Mouse (Mus musculus): ENCODE measurements around the gene Patl2. TPM values are rescaled to one million over a fixed set of nuclear protein-coding genes. Genes with fewer than 3 reads are reported as not detected.

Patl2 gene
- 0.04 and 0.06 TPM in 2 replicates for polyA plus RNA-seq (2015; fragmentation: Nextera tagmentation; extraction: Ambion mirVana)

DNA sequence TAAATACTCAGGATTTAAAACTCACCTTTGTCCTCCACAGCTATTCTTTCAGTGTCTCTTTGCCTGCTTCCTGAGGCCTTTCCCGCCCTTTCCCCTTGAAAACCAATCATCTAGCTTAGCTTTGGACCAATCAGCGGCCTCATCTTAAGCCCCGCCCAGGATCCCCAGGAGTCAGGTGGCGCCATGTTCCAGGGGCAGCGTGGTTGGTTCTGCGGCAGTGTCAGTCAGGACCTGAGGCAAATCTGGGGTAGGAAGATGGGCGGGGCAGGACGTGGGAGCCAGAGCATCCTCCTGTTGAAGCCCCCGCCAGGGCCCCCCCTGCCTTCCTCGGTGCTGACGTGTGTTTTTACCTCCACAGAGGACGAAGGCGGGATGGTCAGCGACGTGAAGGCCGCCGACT, at the start of gene Patl2, which contains the start of gene Terb2:
Patl2 (minus strand) TSS at position 84 of the 400 bp plus-strand sequence.
Terb2 (plus strand) TSS at position 167 of the 400 bp plus-strand sequence.
- DNase-seq (ENCODE audit: low spot score): no peak
- Histone ChIP-seq H3K27me3 (ENCODE audit: insufficient read depth, low read length) (no peaks in the 10 kb centered on the region), H3K9ac (ENCODE audit: low read depth, low read length) (no peak within 1 kb of the TSS), H3K4me2 (ENCODE audit: low read length) (no peak within 1 kb of the TSS), H3K27ac (no peak within 1 kb of the TSS), H3K9me3 (replicated peaks; ENCODE audit: low read length) (no peaks in the 10 kb centered on the region), H3K4me3 (replicated peaks; ENCODE audit: low read depth, low read length) (no peak within 1 kb of the TSS), H3K36me3 (ENCODE audit: insufficient read depth, low read length) (no peaks in the 10 kb centered on the region), H3K4me1 (replicated peaks; ENCODE audit: insufficient read depth, low read length) (no peaks in the 10 kb centered on the region)
- TF ChIP-seq CTCF (IDR thresholded peaks at IDR 0.05; ENCODE audit: low read depth): no peak
- no peak for ATAC-seq (replicated peaks; ENCODE audit: low FRiP score, low read depth)
- 87% methylated on average over 17 of the region's 17 CpGs for WGBS

DNA sequence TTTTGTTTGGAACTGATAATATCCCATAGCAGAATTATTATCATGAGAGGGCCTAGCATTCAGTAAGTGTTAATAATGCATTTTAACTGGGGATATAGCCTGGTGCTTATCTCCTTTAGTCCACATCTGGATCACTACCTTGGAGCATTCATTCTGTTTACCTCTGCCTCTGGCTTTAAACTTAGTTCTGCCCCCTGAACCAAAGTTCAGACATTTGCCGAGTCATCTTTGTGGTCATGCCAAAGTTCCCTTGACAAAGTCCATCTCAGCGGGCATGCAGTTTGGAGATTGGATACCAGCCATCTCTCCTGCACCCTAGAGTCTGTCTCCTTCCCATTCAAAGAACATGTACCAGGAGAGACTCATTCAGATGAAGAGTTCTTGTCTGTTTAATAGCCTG, 49.4 kb upstream of the Patl2 start:
- no peaks in the 10 kb centered on the region for H3K4me1 ChIP-seq (replicated peaks; ENCODE audit: insufficient read depth, low read length)
- H3K27ac ChIP-seq: peak overlapping the region; percentile 26
- H3K36me3 ChIP-seq (ENCODE audit: insufficient read depth, low read length): no peaks in the 10 kb centered on the region
- H3K27me3 ChIP-seq (ENCODE audit: insufficient read depth, low read length): no peaks in the 10 kb centered on the region
- no peak overlapping the region for H3K9ac ChIP-seq (ENCODE audit: low read depth, low read length)
- ATAC-seq (replicated peaks; ENCODE audit: low FRiP score, low read depth) (0 out of 2 replicates have a peak, but pooled peaks have one; percentile 5), DNase-seq (ENCODE audit: low spot score) (no peak)
- 73% methylated on average over 2 of the region's 2 CpGs for WGBS
- H3K9me3 ChIP-seq (replicated peaks; ENCODE audit: low read length): no peaks in the 10 kb centered on the region
- TF ChIP-seq CTCF (IDR thresholded peaks at IDR 0.05; ENCODE audit: low read depth): no peak
- H3K4me2 ChIP-seq (ENCODE audit: low read length): peak overlapping the region; percentile 57
- H3K4me3 ChIP-seq (replicated peaks; ENCODE audit: low read depth, low read length): peak overlapping the region; percentile 44; the same call in 1 of the 2 replicates

DNA sequence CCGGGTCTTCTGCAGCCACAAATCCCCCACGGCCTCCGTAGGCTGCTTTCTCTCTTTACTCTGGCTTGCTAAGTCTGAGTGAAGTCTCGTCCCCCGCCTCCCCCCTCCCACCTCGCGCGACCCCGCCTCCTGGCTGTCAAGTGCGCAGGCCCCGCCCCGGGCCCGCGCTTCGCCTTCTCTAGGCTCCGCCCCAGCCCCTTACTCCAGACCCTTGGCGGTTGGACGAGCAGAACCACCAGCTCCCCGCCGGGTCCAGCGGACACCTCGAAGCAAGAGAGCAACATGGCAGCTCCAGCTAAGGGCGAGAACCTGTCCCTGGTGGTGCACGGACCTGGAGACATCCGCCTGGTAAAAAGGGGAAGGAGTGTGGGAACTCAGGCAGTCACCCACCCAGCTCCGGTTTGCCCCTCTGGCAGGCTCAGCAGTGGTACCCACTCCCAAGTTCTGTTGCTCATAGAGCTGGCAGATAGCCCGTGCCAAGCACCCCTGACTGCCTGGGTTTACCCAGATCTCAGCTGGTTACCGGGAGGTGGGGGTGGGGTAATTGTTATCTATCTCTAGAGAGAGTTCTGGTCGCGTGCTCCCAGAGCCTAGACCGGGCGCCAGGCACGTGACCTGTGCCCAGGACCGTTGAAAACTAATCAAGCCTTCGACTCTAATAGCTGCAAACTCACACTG, 48.8 kb upstream of the Patl2 start, which contains the start of gene Sord:
Sord (plus strand) TSS at position 139 of the 678 bp plus-strand sequence.
- WGBS: 1% methylated on average over 35 of the region's 35 CpGs
- ATAC-seq (replicated peaks; ENCODE audit: low FRiP score, low read depth) (peak; percentile 92), DNase-seq (ENCODE audit: low spot score) (peak; percentile 88)
- peak; percentile 8; the same call in 1 of the 2 replicates for TF ChIP-seq CTCF (IDR thresholded peaks at IDR 0.05; ENCODE audit: low read depth)
- H3K4me1 ChIP-seq (replicated peaks; ENCODE audit: insufficient read depth, low read length): no peaks in the 10 kb centered on the region
- H3K27ac ChIP-seq: peak within 1 kb of the TSS; percentile 42
- H3K4me2 ChIP-seq (ENCODE audit: low read length): peak within 1 kb of the TSS; percentile 57
- H3K9me3 ChIP-seq (replicated peaks; ENCODE audit: low read length): no peaks in the 10 kb centered on the region
- no peaks in the 10 kb centered on the region for H3K36me3 ChIP-seq (ENCODE audit: insufficient read depth, low read length)
- no peaks in the 10 kb centered on the region for H3K27me3 ChIP-seq (ENCODE audit: insufficient read depth, low read length)
- H3K4me3 ChIP-seq (replicated peaks; ENCODE audit: low read depth, low read length): peak within 1 kb of the TSS; percentile 44
- H3K9ac ChIP-seq (ENCODE audit: low read depth, low read length): peak within 1 kb of the TSS; percentile 53

DNA sequence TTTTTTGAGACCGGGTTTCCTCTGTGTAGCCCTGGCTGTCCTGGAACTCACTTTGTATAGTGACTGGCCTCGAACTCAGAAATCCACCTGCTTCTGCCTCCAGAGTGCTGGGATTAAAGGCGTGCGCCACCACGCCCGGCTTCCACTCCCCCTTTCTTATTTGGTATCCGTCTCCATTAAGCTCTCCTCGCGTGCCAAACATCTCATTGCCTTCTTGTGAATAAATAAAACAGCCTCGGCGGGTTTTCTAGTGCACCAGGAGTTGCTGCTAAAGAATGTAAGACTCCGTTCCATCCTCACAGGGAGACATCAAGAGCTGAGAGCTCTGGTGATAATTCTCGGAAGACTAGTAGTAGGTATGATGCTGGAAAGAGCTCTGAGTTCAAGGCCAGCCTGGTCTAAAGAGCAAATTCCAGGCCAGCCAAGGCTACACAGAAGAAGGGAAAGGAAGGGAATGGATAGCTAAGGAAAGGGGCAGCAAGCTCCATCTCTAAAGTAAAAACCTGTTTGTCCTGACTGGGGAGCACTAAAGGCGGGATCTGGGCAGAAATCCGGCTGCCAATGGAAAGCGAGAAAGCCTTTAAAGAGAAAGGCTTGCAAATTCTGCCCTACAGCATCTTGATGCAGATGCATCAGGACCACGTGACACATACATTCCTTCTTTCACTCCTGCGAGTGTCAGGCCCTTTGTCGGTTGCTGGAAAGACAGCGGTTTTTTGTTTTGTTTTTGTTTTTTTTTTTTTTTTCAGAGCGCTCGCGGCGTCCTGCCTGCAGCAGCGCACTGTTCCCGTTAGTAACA, 48.0 kb upstream of the Patl2 start:
- Histone ChIP-seq H3K36me3 (ENCODE audit: insufficient read depth, low read length) (no peaks in the 10 kb centered on the region), H3K4me3 (replicated peaks; ENCODE audit: low read depth, low read length) (peak overlapping the region; percentile 44), H3K4me2 (ENCODE audit: low read length) (peak overlapping the region; percentile 57), H3K9ac (ENCODE audit: low read depth, low read length) (peak overlapping the region; percentile 53), H3K27me3 (ENCODE audit: insufficient read depth, low read length) (no peaks in the 10 kb centered on the region), H3K4me1 (replicated peaks; ENCODE audit: insufficient read depth, low read length) (no peaks in the 10 kb centered on the region), H3K9me3 (replicated peaks; ENCODE audit: low read length) (no peaks in the 10 kb centered on the region), H3K27ac (peak overlapping the region; percentile 42; the same call in 1 of the 2 replicates)
- no peak for TF ChIP-seq CTCF (IDR thresholded peaks at IDR 0.05; ENCODE audit: low read depth)
- 5% methylated on average over 26 of the region's 26 CpGs for WGBS
- ATAC-seq (replicated peaks; ENCODE audit: low FRiP score, low read depth) (no peak), DNase-seq (ENCODE audit: low spot score) (peak; percentile 82)

DNA sequence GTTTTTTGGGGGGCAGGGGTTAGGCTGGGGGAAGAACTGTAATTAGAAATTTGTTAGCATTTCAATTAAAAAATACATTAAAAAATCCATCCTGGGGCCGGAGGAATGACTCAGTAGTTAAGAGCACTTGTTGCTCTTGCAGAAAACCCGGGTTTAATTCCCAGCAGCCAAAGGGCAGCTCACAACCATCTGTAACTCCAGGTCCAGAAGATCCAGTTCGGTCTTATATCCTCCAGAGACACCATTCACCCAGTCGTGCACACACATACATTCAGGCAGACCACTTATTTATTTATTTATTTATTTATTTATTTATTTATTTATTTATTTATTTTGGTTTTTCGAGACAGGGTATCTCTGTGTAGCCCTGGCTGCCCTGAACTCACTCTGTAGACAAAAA, 47.4 kb upstream of the Patl2 start:
- Histone ChIP-seq H3K4me3 (replicated peaks; ENCODE audit: low read depth, low read length) (no peak overlapping the region), H3K4me2 (ENCODE audit: low read length) (peak overlapping the region; percentile 57; the same call in 1 of the 2 replicates), H3K9me3 (replicated peaks; ENCODE audit: low read length) (no peaks in the 10 kb centered on the region), H3K36me3 (ENCODE audit: insufficient read depth, low read length) (no peaks in the 10 kb centered on the region), H3K27ac (no peak overlapping the region), H3K27me3 (ENCODE audit: insufficient read depth, low read length) (no peaks in the 10 kb centered on the region), H3K9ac (ENCODE audit: low read depth, low read length) (no peak overlapping the region), H3K4me1 (replicated peaks; ENCODE audit: insufficient read depth, low read length) (no peaks in the 10 kb centered on the region)
- TF ChIP-seq CTCF (IDR thresholded peaks at IDR 0.05; ENCODE audit: low read depth): no peak
- DNase-seq (ENCODE audit: low spot score) (no peak), ATAC-seq (replicated peaks; ENCODE audit: low FRiP score, low read depth) (no peak)
- WGBS: 52% methylated on average over 5 of the region's 5 CpGs

DNA sequence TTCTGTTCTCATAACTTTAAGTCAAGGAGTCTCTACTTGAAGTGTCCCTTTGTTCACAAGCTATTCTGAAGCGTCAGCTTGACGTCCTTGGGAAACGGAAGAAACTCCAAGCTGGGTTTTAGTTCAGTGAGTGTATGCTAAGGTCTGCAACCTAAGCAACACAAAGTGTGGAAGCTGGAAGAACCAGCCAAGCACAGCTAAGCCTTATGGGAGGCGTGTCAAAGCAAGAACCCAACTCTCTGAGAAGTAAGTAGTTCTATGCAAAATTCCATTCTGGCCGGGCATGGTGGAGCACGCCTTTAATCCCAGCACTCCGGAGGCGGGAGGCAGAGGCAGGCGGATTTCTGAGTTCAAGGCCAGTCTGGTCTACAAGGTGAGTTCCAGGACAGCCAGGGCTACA, 45.6 kb upstream of the Patl2 start:
- Histone ChIP-seq H3K4me3 (replicated peaks; ENCODE audit: low read depth, low read length) (no peak overlapping the region), H3K36me3 (ENCODE audit: insufficient read depth, low read length) (no peaks in the 10 kb centered on the region), H3K9ac (ENCODE audit: low read depth, low read length) (no peak overlapping the region), H3K4me1 (replicated peaks; ENCODE audit: insufficient read depth, low read length) (no peaks in the 10 kb centered on the region), H3K9me3 (replicated peaks; ENCODE audit: low read length) (no peaks in the 10 kb centered on the region), H3K27me3 (ENCODE audit: insufficient read depth, low read length) (no peaks in the 10 kb centered on the region), H3K4me2 (ENCODE audit: low read length) (no peak overlapping the region), H3K27ac (no peak overlapping the region)
- 91% methylated on average over 9 of the region's 9 CpGs for WGBS
- ATAC-seq (replicated peaks; ENCODE audit: low FRiP score, low read depth): no peak
- no peak for DNase-seq (ENCODE audit: low spot score)
- no peak for TF ChIP-seq CTCF (IDR thresholded peaks at IDR 0.05; ENCODE audit: low read depth)

Measured in kidney, postnatal 0 days (tissue).